Mouse (Mus musculus) olfactory bulb, adult 2 months (tissue): Measurements from ENCODE around the gene Ahcy.

Experiments
- CTCF ChIP-seq: fragments of 200-500 bp; IDR thresholded peaks from 2 replicates; pipeline ENCODE4 v1.5.1; 2012; ENCODE audit warnings: low read depth, mild to moderate bottlenecking, low read length, moderate library complexity; ENCODE audit not compliant: insufficient read depth
- POLR2A ChIP-seq: fragments of 200-500 bp; IDR thresholded peaks from 2 replicates; pipeline ENCODE4 v1.6.1; 2012; ENCODE audit warnings: mild to moderate bottlenecking, low read depth, low read length, moderate library complexity; ENCODE audit not compliant: insufficient read depth

DNA sequence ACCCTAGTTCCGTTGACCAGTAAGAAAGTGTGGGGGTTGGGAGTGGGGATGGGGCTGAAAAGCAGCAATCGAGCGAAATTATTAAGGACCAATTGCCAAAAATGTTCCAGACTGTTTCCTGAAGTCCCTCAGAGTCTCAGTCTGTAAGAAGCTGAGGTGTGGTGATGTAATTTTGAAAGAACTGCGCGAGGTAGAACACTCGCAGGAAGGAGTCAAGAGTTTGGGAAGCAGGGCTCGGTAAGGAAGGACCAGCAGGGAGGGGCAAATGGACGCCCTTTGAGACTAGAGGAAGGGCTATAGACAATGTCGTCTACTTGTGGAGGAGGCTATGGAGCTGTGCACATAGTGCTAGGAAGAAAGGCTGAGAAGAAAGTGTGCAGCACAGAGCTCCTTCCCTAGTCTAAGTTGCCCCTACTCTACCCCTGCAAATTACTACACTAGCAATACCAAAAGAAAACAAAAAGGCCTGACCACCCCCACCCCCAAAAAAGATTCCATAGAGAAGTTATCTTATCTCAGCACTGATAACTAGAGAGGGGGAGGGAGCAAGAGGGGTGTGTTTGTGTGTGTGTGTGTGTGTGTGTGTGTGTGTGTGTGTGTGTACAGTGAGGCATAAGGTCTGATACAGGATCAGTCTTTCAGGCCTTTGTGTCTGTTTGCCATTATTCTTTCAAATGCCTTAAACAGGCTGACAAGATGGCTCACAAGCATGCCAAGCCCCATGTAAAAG is 22.5 kb downstream of the Ahcy start:
- TF ChIP-seq POLR2A (no peak), CTCF (no peak)
